Comparison of ENCODE assay signal across 20 mouse cellular contexts in genomic region chr12:36531421-36532072, GRCm38 (mm10).
DNase-seq lines count a peak whose midpoint lies in the region; ATAC-seq lines count a peak whose summit lies in the region.
"Had no signal": no experiment of that assay in that cellular context is flagged by ENCODE, and none has a peak within 500 bp of the region (broad histone marks: within the 10 kb centered on the region; RNA-seq: fewer than 3 reads in every experiment).

No protein-coding gene starts in this region.

- no peaks in the 10 kb centered on the region for H3K36me3 ChIP-seq in forebrain, embryonic 13.5 days (ENCODE audit: poor library complexity, severe bottlenecking)
- H3K36me3 ChIP-seq in forebrain, embryonic 15.5 days, result no peaks in the 10 kb centered on the region
- H3K36me3 ChIP-seq in kidney, embryonic 14.5 days (ENCODE audit: control insufficient read depth, insufficient read depth, low read length), result no peaks in the 10 kb centered on the region
- no peaks in the 10 kb centered on the region for H3K36me3 ChIP-seq in kidney, embryonic 15.5 days
- H3K36me3 ChIP-seq: heart, embryonic 10.5 days; neural tube, embryonic 12.5 days; stomach, embryonic 15.5 days had no signal

- 25% methylated on average over 4 of the region's 4 CpGs for WGBS in forebrain, embryonic 13.5 days
- WGBS in forebrain, embryonic 15.5 days, result 20% methylated on average over 4 of the region's 4 CpGs
- 50% methylated on average over 4 of the region's 4 CpGs for WGBS in kidney, embryonic 14.5 days
- 51% methylated on average over 4 of the region's 4 CpGs for WGBS in kidney, embryonic 15.5 days

- H3K4me2 ChIP-seq in forebrain, embryonic 13.5 days, result no peak overlapping the region
- H3K4me2 ChIP-seq in forebrain, embryonic 15.5 days (replicated peaks), result no peak overlapping the region
- no peak overlapping the region for H3K4me2 ChIP-seq in kidney, embryonic 14.5 days (replicated peaks; ENCODE audit: low read depth, low read length)
- no peak overlapping the region for H3K4me2 ChIP-seq in kidney, embryonic 15.5 days
- H3K4me2 ChIP-seq: midbrain, embryonic 11.5 days; neural tube, embryonic 12.5 days; stomach, embryonic 15.5 days had no signal

- ATAC-seq in forebrain, embryonic 13.5 days, result peak; percentile 38; the same call in 1 of the 2 replicates
- no peak for ATAC-seq in forebrain, embryonic 15.5 days (replicated peaks)
- peak; percentile 73; the same call in 1 of the 2 replicates for ATAC-seq in kidney, embryonic 14.5 days (ENCODE audit: low FRiP score, low TSS enrichment)
- ATAC-seq in kidney, embryonic 15.5 days (replicated peaks; ENCODE audit: low FRiP score), result peak; percentile 85
- ATAC-seq: CD4-positive, CD25-positive, alpha-beta regulatory T cell, adult 4 months; hindbrain, embryonic 16.5 days had no signal

- DNase-seq in kidney, postnatal 10 days, result no peak
- no peak for DNase-seq in spleen, postnatal 4 days (ENCODE audit: low spot score in 2 of 2)
- no peak for DNase-seq in urinary bladder, postnatal 4 days (ENCODE audit: low spot score in 2 of 2)
- DNase-seq: adrenal gland, postnatal 25 days; cerebellum, adult 9-10 months; gastrocnemius, postnatal 10 days; heart, postnatal 4 days; layer of hippocampus, postnatal 36 days; right cerebral cortex, postnatal 4 days; thymus, postnatal 36 days had no signal

- no peak overlapping the region for H3K9ac ChIP-seq in forebrain, embryonic 13.5 days
- H3K9ac ChIP-seq in forebrain, embryonic 15.5 days (replicated peaks), result no peak overlapping the region
- H3K9ac ChIP-seq in kidney, embryonic 14.5 days (ENCODE audit: low read depth, low read length), result no peak overlapping the region
- no peak overlapping the region for H3K9ac ChIP-seq in kidney, embryonic 15.5 days
- H3K9ac ChIP-seq: neural tube, embryonic 12.5 days; stomach, embryonic 15.5 days had no signal

- peaks cover 8% of the 10 kb centered on the region; the same call in 1 of the 2 replicates for H3K4me1 ChIP-seq in forebrain, embryonic 13.5 days
- 0 out of 2 replicates have a peak, but pooled peaks cover 5% of the 10 kb centered on the region for H3K4me1 ChIP-seq in forebrain, embryonic 15.5 days
- H3K4me1 ChIP-seq in kidney, embryonic 14.5 days (ENCODE audit: control insufficient read depth, insufficient read depth, low read length), result no peaks in the 10 kb centered on the region
- no peaks in the 10 kb centered on the region for H3K4me1 ChIP-seq in kidney, embryonic 15.5 days
- H3K4me1 ChIP-seq: heart, embryonic 10.5 days; neural tube, embryonic 12.5 days; stomach, embryonic 15.5 days had no signal

- no peaks in the 10 kb centered on the region for H3K27me3 ChIP-seq in forebrain, embryonic 13.5 days
- H3K27me3 ChIP-seq in forebrain, embryonic 15.5 days, result no peaks in the 10 kb centered on the region
- no peaks in the 10 kb centered on the region for H3K27me3 ChIP-seq in kidney, embryonic 14.5 days (ENCODE audit: control insufficient read depth, insufficient read depth, low read length)
- H3K27me3 ChIP-seq in kidney, embryonic 15.5 days, result no peaks in the 10 kb centered on the region
- H3K27me3 ChIP-seq: neural tube, embryonic 12.5 days; stomach, embryonic 15.5 days had no signal

- H3K9me3 ChIP-seq in forebrain, embryonic 13.5 days (replicated peaks), result no peaks in the 10 kb centered on the region
- no peaks in the 10 kb centered on the region for H3K9me3 ChIP-seq in forebrain, embryonic 15.5 days
- no peaks in the 10 kb centered on the region for H3K9me3 ChIP-seq in kidney, embryonic 14.5 days (ENCODE audit: control insufficient read depth, low read length)
- H3K9me3 ChIP-seq in kidney, embryonic 15.5 days (replicated peaks), result no peaks in the 10 kb centered on the region
- H3K9me3 ChIP-seq: heart, embryonic 10.5 days; neural tube, embryonic 12.5 days; stomach, embryonic 15.5 days had no signal

- no peak overlapping the region for H3K27ac ChIP-seq in forebrain, embryonic 13.5 days
- H3K27ac ChIP-seq in forebrain, embryonic 15.5 days (replicated peaks), result no peak overlapping the region
- H3K27ac ChIP-seq in kidney, embryonic 14.5 days (ENCODE audit: low read depth, low read length), result no peak overlapping the region
- no peak overlapping the region for H3K27ac ChIP-seq in kidney, embryonic 15.5 days
- H3K27ac ChIP-seq: heart, embryonic 10.5 days; neural tube, embryonic 12.5 days; stomach, embryonic 15.5 days had no signal

- no peak overlapping the region for H3K4me3 ChIP-seq in forebrain, embryonic 13.5 days
- no peak overlapping the region for H3K4me3 ChIP-seq in forebrain, embryonic 15.5 days
- no peak overlapping the region for H3K4me3 ChIP-seq in kidney, embryonic 14.5 days (ENCODE audit: low read length)
- H3K4me3 ChIP-seq in kidney, embryonic 15.5 days (replicated peaks), result no peak overlapping the region
- H3K4me3 ChIP-seq: heart, embryonic 10.5 days; neural tube, embryonic 12.5 days; stomach, embryonic 15.5 days had no signal
